Mouse (Mus musculus) gastrocnemius, adult 18-20 months (tissue): ENCODE data around the gene Zfp444. TPM values are rescaled to one million over a fixed set of nuclear protein-coding genes. Genes with fewer than 3 reads are reported as not detected.
A peak's percentile ranks its signal among the peaks of the same experiment; 100 is the strongest.

Source experiments
- DNase-seq: peaks from one replicate; pipeline ENCODE4 v3.0.0; 2021; ENCODE audit warnings: low spot score
- long read RNA-seq, 2 experiments: library from polyadenylated mRNA; stranded (forward); transcript quantifications; one replicate each; pipeline ENCODE4 v2.0.0; 2021
- total RNA-seq, 2 experiments: library from RNA; stranded (reverse); gene quantifications; 2 replicates each; pipeline ENCODE4 v1.2.3; 2021

The Zfp444 gene
- 10 to 100 TPM in 1 of 2 experiments, 1 to 10 TPM in 1; 6.3 to 10.0 TPM for total RNA-seq
- long read RNA-seq, experiment 1, transcript Zfp444-203 (5 exons, 1,648 nt), result major isoform, 6 of 13 reads
- long read RNA-seq, experiment 1, transcript Zfp444-201 (4 exons, 2,467 nt), result minor isoform, 5 of 13 reads
- long read RNA-seq, experiment 1, partial matches to known transcripts, result 0 of 13 reads
- long read RNA-seq, experiment 1, other reads (novel, unspliced or antisense), result 2 of 13 reads
- long read RNA-seq, experiment 2, partial matches to known transcripts, result 2 of 12 reads
- long read RNA-seq, experiment 2, other reads (novel, unspliced or antisense), result 5 of 12 reads

DNA sequence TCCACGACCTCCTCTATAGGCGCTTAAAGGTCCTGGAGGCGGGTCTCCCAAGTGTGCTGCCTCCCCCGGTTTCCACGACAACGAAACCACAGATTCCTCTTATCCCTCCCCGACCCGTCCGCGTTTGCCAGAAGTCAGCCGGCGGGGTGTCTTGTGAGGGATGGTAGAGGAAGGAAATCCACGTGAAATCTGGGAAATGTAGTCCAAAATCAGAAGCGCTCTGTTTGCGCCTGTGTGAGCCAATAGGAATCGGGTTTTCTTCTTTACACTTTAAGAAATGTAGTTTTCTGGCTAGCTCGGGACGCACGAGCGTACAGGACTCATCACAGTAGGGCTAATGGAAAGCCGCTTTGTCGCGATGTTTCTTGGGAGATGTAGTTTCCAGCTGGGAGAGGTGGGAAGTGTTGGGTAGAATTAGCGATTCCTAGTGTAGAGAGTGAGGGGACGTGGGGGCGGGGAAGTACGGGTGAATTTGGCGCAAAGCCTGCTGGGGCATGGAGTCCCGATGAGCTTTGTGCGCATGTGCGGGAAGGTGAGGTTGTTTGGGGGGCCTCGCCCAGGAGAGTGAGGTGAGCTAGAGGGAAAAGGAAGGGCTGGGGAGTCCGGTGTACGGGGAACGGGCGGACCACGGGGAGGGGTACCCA is at the start of gene Zfp444:
Gene Zfp444, plus strand, starts transcription at position 221 of the 644 bp plus-strand sequence.
- DNase-seq, result peak; percentile 96

DNA sequence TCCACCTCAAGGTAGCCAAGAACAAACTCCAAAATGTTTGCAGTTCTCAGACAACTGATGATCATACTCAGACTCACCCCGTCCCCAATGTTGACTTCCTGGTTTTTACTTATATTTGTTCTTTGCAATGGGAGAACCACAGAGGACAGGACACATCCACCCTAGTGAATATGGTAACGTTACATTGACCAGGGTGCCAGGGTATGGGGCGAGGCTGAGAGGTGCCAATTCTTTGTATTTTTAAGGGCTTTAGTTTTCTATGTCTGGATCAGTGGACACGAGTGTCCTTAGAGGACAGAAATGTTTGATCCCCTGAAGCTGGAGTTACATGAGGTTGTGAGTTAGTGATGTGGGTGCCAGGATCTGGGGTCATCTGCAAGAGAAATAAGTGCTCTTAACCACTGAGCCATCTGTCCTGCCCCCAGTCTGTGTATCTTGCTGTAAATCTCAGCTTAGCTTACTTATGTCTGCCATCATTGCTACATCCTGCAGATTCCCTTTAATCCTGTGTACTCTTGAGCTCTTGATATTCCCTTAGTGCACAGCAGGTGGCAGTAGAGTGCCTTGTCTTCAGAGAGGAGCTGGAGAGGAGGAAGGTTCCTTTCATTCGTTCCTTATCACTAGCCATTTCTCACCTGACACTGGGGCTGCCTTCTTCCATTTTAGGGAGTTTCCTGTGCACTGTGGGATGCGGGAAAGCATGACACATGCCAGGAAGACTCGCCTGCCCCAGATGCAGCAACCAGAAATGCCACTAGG is 45.2 kb upstream of the Zfp444 start:
- peak; percentile 82 for DNase-seq

DNA sequence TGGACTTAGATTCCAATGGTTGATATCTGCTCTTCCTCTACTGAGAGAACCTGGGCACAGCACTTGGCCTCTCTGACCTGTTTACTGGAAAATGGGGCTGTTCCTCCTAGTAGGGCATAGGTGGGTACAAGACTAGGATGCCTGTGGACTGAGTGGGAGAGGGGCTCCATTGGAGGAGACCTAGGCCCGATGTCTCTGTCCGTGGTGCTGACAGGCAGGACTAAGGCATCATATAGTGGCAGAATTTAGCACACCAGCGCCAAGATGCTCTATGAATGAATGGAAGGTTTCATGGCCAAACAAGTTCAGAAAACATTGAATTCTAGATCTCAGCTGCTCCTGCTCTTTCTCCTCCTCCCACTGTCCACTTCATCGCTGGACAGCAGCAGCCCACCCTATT is 41.7 kb upstream of the Zfp444 start:
- DNase-seq, result no peak

DNA sequence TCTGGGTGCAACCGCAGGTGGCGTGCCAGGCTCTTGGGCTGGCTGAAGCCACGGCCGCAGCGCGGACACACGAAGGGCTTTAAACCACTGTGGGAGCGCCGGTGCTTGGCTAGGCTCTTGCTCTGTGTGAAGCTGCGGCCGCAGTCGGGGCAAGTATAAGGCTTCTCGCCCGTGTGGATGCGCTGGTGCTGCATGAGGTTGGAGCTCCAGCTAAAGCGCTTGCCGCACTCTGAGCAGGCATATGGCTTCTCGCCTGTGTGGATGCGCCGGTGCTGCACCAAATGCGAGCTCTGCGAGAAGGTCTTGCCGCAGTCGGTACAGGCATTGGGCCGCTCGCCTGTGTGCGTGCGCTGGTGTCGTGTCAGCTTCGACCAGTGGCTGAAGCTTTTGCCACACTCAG is 39.4 kb upstream of the Zfp444 start:
- no peak for DNase-seq

DNA sequence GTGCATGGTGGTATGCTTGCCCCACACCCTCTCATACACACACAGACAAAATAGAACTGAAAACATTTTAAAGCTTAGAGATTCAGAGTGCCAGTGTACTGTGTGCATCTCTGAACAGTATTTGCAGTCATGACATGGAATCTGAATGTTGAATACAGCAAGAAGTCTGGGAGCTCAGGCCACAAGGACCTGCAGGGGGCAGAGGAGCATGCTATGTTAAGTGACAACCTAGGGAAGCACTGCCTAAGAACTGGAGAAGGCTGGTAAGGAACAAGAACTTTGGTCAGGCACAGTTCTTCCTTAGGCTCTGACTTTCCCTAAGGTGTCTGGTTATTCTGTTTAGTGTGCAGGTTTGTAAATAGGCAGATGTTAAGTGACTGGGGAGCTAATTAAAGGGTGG is 35.5 kb upstream of the Zfp444 start:
- no peak for DNase-seq

DNA sequence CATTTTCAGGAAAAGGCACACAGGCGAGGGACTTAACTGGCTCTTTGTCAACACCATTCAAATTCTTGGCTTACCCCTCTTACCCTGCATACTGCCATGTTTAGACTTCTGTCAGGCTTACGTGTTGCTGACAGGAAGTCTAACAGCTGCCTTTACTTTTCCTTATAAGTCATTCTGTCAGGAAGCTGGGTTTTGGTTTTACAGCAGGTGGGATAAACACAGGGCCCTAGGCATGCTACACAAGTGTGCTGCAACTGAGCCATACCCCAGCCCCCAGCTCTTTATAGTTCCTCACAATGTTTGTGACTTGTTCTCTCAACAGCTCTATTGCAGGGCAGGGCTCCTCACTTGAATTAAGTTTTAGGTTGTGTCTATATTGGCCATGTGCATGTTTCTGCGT is 32.7 kb upstream of the Zfp444 start:
- no peak for DNase-seq

DNA sequence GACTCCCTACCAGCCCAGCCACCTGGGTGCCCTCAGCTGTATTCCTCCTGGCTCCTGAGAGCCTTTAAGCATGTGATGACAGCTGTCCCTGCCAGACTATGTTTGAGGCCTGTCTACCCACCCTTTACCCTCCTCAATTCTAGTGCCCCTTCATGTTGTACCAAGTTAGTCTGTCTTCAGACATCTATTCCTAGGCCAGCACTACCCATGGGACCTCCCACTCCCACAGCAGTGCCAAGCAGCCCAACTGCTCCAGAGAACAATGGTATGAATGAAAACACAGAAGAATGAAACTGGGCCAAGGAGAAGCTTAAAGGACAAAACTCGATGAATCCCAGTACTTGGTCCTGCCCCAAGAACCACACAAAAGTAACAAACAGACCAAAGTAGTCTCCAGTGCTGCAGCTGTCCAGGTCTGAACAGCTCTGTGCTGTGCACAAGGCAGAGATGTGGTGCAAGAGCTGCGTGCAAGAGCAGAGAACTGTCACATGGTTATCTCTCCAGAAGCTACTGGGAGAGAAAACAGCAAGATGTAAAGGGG is 28.0 kb upstream of the Zfp444 start:
- no peak for DNase-seq

DNA sequence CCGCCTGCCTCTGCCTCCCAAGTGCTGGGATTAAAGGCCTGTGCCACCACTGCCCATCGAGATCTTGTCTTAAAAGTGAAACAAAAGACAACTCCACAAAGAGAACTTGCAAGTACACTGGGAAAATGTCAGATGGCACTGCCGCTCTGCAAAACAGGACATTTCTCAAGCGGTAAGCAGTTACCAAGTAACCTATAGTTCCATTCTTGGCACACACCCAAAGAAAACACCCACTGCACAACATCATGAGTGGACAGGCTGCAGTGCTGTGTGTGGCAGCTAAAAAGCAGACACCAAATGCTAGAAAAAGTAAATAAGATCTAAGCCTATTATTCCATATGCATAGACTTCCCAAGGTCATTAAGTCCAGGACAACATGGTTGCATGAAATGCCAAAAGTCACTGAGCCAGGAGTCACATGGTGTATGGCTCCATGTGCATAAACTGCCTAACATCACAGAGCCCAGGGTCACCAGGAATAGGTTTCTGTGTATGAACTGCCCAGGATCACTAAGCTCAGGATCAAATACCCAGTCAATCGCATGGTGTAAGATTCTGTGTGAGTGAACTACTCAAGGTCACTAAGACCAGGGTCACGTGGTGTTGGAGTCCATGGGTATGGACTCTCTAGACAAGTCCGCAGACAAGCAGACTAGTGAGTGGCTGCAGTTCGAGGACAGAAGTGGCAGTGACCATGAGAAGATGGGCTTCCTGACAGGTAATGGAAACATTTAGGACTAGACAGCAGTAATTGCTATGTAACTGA is 26.4 kb upstream of the Zfp444 start:
- no peak for DNase-seq

DNA sequence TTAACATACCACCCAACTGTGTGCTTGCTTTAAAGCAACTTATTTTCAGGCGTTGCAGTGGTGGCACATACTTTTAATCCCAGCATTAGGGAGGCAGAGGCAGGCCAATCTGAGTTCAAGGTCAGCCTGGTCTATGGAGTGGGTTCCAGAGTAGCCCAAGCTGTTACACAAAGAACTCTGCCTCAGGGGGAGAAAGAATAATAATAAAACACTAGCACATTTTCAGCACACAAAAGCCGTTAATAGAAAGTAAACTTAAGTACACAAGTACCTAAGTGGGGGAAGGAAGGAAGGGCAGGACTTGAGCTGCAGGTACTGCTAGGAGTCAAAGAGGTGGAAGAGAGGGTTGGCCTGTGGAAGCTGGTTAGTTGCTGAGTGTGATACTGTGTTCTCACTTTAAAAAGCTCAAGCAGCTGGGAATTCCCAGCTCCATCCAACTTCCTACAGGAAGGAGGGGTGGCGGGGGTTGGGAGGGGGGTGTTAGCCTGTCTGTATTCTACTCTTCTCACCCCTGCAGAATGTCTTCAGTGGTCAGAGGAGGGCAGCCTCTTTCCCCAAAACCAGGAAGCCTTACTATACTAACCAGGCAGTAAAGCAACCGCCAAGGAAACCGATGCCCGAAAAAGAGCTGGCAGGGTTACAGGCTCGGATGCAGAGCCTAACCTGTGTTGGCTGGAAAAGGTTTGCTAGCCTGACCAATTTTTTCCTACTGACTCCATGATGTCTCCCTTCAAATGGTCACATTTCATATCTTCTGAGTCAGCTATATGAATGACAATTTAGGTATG is 25.6 kb upstream of the Zfp444 start:
- no peak for DNase-seq

DNA sequence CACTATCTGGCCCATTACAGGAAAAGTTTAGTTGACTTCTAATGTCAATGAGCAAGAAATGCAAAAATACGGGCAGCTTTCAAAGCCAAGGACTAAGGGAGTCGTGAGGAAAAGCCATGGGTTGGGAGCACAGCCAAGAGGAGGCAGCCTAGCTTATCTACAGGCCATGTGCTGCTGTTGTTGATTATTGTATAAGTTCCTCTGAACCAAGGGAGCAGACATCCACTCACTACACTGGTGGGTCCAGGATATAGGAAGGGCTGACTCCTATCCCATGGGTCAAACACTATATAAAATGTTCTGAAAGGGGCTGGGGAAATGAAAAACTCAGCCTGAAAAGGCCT is 25.1 kb upstream of the Zfp444 start:
- DNase-seq, result no peak

DNA sequence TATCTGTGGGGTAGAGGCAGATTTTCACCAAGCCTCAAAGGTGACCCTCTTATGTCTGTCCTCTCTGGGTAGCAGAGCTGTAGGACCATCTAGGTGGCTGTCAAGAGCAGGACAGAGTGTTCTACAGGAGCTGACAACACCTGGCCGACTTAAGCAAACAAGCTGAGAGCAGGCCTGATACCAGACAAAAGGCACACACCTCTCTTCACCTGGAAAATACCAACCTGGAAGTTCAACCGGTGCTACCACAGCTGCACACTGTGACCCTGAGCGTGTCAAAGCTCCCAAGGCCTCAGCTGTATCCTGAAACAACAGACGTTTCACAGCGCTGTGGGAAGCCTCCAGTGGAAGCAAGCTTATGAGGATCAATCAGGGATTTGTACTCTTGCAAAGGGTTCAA is 24.3 kb upstream of the Zfp444 start:
- no peak for DNase-seq

DNA sequence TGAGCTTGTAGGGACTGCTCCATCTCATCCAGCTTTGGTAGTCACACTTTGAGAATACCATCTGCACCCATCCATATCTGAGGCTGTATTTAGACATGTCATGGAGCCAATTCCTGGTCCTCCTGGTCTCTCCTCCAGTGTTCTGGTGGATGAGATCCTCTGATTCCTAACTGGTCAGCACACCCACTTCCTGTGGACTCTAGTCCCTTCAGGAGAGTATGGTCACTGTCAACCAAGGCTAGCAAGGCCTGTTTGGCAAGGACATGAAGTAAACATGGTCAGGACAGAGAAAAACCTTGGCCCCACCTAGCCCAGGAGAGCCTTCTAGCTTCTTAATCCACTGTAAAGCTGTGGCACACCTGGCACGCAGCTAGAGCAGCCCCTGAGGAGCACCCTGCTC is 20.8 kb upstream of the Zfp444 start:
- DNase-seq, result no peak

DNA sequence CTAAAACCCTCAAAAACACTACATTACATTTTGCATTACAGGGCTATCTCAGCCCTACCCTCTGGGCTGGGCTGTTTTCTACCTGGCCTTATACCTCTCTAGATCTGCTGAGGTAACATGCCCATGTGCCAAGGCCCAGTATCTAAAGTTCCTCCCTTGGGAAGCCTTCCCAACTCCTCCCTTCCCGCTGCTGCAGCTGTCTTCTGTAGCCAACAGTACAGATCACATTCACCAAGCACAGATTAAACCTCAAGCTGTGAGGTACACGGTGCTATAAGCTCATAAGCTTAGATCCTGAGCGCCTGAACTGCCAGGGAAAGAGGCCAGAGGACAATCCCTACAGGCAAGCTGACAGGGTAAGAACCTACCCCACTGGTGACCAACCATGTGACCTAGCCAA is 20.0 kb upstream of the Zfp444 start:
- DNase-seq, result peak; percentile 68

DNA sequence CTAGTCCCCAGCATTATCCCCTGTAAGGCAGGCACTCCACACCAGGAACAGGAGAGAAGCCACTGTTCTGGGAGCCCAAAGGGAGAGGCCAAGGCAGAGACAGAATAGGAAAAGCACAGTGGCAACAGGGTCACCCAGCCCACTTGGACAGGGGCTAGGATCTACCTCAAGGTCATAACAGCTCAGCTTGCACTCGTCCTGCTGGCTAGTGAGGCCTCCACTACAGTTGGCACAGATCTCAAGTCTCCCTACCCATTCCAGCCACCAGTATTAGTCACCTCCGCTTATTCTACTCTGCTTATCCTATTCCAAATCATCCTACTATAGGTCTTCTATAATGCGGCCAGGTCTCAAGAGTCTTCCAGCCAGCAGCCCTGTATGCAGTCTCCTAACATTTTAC is 18.9 kb upstream of the Zfp444 start:
- DNase-seq, result no peak

DNA sequence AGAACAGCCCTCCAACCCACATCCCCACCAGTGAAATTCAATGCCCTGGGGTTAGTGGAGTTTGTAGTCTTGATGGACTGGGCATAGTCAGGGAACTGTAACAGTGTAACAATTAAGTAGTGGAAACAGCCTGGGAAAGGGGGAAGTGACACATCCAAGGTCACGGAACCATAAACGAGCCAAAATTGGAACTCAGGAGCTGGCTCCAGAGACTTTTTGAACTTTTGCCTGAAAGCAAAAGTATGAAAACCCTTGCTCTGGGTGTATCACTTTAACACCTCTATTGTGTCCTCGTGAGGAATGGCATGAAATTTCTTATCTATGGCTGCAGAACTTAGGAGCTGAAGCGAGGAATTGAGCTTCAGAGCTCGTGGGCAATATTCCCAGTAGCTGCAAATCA is 17.9 kb upstream of the Zfp444 start:
- no peak for DNase-seq

DNA sequence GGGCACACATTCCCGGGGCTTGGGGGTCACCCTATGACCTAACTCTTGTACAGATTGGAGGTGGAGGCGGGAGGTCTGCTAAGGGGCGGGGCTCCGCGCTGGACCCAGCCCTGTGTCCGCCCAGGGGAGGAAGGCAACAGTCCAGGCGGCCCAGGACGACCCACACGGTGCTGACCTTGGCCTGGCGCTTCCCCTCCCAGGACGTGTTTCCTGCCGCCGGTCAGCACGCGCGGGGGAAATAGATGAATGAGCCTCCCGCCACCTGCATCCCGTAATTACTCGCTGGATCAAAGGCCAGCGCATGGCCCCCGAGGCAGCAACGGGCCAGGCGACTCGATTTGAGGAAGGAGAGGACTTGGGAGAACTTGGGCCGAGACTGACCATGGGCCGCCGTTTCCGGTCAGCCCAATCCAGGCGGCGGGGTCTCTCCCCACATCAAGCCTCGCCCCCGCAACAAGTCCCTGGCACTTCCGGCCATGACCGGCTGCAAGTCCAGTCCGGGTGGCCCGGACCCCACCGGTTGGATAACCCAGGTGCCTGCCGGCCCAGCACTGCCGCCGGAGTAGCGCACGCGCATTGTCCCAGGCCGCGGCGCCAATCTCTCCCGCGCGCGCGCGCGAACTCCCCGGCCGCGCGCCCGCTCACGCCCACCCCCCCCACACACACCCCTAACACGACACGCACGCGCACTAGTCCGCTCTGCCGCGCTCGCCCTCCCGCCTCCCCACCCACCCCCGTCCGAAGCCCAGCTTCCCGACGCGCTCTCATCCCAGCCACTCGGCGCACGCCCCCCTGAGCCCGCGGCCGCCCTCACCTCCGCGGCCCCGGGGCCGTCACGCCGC is 16.8 kb upstream of the Zfp444 start:
- DNase-seq, result peak; percentile 76

DNA sequence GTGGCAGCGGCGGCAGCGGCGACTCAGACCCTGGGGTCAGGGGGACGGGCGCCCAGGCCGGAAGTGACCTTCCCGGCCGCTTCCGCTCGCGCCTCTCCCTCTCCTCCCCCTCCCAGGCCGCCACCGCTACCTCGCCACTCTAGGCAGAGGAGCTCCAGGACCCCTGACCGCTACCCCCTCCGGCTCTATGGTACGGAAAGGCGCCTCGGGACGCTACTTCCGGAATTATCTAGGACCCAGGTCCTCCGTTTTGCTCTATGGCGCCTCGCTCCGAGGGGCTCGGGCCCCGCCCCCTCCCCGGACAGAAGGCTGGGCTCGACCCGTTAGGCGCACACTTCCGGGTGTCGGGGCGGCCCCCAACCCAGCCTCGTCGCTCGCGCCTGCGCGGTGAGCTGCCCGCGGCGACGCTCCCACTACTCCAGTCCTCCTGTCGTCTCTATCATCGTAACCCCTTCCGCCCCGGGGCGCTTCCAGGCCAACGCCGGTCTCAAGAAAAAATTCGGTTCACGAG is 16.1 kb upstream of the Zfp444 start, which contains the start of gene Zfp787:
Gene Zfp787, minus strand, starts transcription at position 97 of the 511 bp plus-strand sequence.
- DNase-seq, result peak; percentile 97

DNA sequence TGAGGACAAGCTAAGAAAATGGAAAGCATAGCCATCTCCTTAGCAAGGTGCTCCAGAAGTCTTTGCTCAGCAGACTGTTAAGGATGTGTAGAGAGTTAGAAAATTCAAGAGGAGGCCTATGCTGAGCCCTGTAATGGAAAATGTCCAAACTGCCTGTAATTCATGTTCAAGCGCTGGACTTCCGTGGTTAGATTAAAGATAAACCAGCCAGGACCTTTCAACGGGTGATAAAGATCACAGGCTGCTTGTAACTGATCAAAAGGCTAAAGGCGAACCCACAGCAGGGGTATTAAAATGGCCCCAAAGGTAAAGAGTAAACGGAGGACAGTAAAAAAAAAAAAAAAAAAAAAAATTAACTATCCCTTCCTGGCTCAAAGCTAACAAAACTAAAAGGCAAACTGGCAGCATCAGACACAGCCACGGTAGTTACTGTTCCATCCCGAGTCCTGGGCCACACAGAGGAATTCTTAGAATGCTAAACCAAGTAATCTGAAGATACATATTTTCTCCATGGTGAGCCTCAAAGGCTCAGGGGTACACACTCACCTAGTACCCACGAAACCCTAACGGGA is 15.0 kb upstream of the Zfp444 start:
- no peak for DNase-seq

DNA sequence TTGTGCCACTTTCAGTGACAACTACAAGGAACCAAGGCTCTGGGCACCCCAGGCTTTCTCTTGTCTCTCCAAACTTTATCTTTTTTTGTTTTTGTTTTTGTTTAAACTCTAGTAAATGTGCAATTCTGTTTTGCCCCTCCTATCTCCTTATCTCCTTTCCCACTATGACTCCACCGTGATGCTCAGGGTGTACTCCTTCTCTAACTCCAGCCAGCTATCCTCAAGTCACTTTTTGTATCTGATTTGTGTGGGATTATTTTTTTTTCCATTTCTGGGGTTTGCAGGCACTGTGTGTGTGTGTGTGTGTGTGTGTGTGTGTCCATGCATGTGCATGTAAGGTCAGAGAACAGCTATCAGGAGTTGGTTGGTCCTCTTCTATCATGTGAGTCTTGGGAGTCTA is 14.5 kb upstream of the Zfp444 start:
- no peak for DNase-seq
